Mouse (Mus musculus) liver, adult 2 months (tissue): ENCODE measurements around the gene Rab44. TPM values are rescaled to one million over a fixed set of nuclear protein-coding genes. Genes with fewer than 3 reads are reported as not detected.
A peak's percentile ranks its signal among the peaks of the same experiment; 100 is the strongest.
"Not testable (repeated sequence)": the region's sequence is repeated elsewhere in the genome, so short reads cannot be mapped to it uniquely, and the experiment has no call there.

Source experiments
- DNase-seq: peaks from one replicate; pipeline ENCODE4 v3.0.0-alpha.2; 2011; ENCODE audit warnings: low read depth, low spot score; ENCODE audit errors: extremely low read depth
- H3K27ac ChIP-seq: fragments of 200-500 bp; replicated peaks from 2 replicates; pipeline ENCODE4 v1.5.1; 2012; ENCODE audit warnings: low read depth, mild to moderate bottlenecking, control low read depth, inconsistent platforms, low read length; ENCODE audit not compliant: insufficient read depth
- H3K27me3 ChIP-seq: fragments of 200-500 bp; 2 replicates; pipeline ENCODE4 v1.6.1; 2012; ENCODE audit warnings: mild to moderate bottlenecking, moderate library complexity, low read length, inconsistent platforms; ENCODE audit not compliant: control insufficient read depth, insufficient read depth
- H3K36me3 ChIP-seq: fragments of 200-500 bp; 2 replicates; pipeline ENCODE4 v1.6.1; 2012; ENCODE audit warnings: low read length, inconsistent platforms; ENCODE audit not compliant: control insufficient read depth, insufficient read depth
- H3K4me1 ChIP-seq: fragments of 200-500 bp; 2 replicates; pipeline ENCODE4 v1.6.1; 2011; ENCODE audit warnings: low read length; ENCODE audit not compliant: control insufficient read depth, insufficient read depth
- H3K4me3 ChIP-seq: fragments of 200-500 bp; 2 replicates; pipeline ENCODE4 v1.5.1; 2011; ENCODE audit warnings: low read depth, mild to moderate bottlenecking, control low read depth, low read length, moderate library complexity; ENCODE audit not compliant: insufficient read depth
- H3K79me2 ChIP-seq: fragments of 200-500 bp; 2 replicates; pipeline ENCODE4 v1.6.1; 2012; ENCODE audit warnings: inconsistent platforms, mild to moderate bottlenecking, low read length, moderate library complexity; ENCODE audit not compliant: control insufficient read depth, insufficient read depth
- H3K9ac ChIP-seq: fragments of 200-500 bp; 2 replicates; pipeline ENCODE4 v1.6.1; 2012; ENCODE audit warnings: low read depth, mild to moderate bottlenecking, control low read depth, inconsistent platforms, low read length
- CTCF ChIP-seq: fragments of 200-500 bp; IDR thresholded peaks from 2 replicates; pipeline ENCODE4 v1.5.1; 2011; ENCODE audit warnings: low read depth, low read length, control low read depth
- POLR2A ChIP-seq: fragments of 200-500 bp; IDR thresholded peaks from 2 replicates; pipeline ENCODE4 v1.6.1; 2011; ENCODE audit warnings: low read length, control low read depth; ENCODE audit not compliant: insufficient read depth; ENCODE audit errors: extremely low read depth
- WGBS: fragments of 180-500 bp; shearing (Covaris S2); methylation state at CpG from one replicate; pipeline ENCODE4 v1.1.7; 2018; 5-methylcytosine and 5-hydroxymethylcytosine counted together
- polyA plus RNA-seq: library from polyadenylated mRNA; depleted of rRNA; stranded (reverse); fragments of >200 nt; gene quantifications from 2 replicates; pipeline ENCODE4 v1.2.3, GENCODE M21; 2012
- total RNA-seq: library from RNA; depleted of rRNA; stranded (reverse); fragments of >200 nt; gene quantifications from 2 replicates; pipeline ENCODE4 v1.2.3, GENCODE M21; 2014

The Rab44 gene
- total and polyA plus RNA-seq, 2 experiments = 0.15 TPM; not detected in 1

DNA sequence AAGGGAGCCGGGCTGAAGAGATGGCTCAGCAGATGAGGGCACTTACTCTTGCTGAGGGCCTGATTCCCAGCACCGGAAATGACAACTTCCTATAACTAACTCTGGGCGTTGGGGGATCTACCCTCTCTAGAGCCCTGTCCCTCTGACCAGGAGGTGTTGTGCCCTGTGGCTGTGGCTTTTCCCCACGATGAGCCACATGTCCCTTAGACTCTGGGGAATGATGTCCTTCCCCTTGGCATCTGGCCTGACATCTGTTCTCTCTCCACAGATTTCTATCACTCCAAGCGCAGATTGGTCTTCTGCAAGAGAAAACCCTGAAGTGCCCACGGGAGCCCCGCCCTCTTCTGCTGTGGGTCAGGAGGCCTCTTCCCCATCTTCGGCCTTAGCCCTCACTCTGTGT is 14.9 kb upstream of the Rab44 start:
- TF ChIP-seq CTCF = no peak
- TF ChIP-seq POLR2A = no peak
- H3K27ac ChIP-seq = no peak overlapping the region
- DNase-seq = no peak
- H3K4me3 ChIP-seq = no peak overlapping the region
- no peaks in the 10 kb centered on the region for H3K27me3 ChIP-seq
- peaks cover 5% of the 10 kb centered on the region for H3K4me1 ChIP-seq
- WGBS = 83% methylated on average over 8 of the region's 8 CpGs
- H3K9ac ChIP-seq = no peak overlapping the region
- H3K36me3 ChIP-seq = no peaks in the 10 kb centered on the region
- H3K79me2 ChIP-seq = no peaks in the 10 kb centered on the region; the same call in 1 of the 2 replicates

DNA sequence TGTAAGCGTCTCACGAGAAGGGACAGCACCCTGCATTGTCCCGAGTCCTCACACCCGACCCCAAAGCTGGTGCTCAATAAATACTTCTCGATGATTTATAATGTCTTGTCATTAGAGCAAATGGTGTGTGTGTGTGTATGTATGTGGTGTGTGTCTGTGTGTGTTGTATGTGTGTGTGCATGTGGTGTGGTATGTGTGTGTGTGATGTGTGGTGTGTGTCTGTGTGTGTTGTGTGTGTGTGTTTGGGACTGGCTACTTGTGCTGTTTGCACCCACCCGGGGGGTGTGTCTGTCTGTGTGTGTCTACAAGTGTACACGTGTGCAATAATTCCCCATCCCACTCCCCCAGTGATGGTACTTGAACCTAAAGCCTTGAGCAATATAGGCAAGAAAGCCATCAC is 13.3 kb upstream of the Rab44 start:
- Histone ChIP-seq H3K9ac (no peak overlapping the region), H3K4me1 (peaks cover under 1% of the 10 kb centered on the region; the same call in 1 of the 2 replicates), H3K27ac (no peak overlapping the region), H3K4me3 (no peak overlapping the region), H3K79me2 (no peaks in the 10 kb centered on the region; the same call in 1 of the 2 replicates), H3K27me3 (no peaks in the 10 kb centered on the region), H3K36me3 (no peaks in the 10 kb centered on the region)
- TF ChIP-seq CTCF = no peak
- TF ChIP-seq POLR2A = no peak
- WGBS = 94% methylated on average over 7 of the region's 7 CpGs
- DNase-seq = no peak

DNA sequence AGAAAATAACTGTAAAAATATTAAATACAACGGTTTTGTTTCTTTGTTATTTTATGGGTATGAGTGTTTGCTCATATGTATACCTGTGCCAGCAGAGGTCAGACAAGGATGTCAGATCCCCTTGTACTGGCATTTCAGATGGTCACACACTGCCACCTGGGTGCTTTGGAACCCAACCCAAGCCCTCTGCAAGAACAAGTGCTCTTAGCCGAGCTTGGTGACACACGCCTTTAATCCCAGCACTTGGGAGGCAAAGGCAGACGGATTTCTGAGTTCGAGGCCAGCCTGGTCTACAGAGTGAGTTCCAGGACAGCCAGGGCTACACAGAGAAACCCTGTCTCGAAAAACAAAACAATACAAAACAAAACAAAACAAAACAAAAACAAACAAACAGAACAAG is 3.6 kb upstream of the Rab44 start:
- not testable (repeated sequence) for H3K4me1 ChIP-seq, H3K27ac ChIP-seq, H3K36me3 ChIP-seq, DNase-seq, H3K79me2 ChIP-seq, H3K9ac ChIP-seq, H3K4me3 ChIP-seq, H3K27me3 ChIP-seq
- 90% methylated on average over 6 of the region's 6 CpGs for WGBS

DNA sequence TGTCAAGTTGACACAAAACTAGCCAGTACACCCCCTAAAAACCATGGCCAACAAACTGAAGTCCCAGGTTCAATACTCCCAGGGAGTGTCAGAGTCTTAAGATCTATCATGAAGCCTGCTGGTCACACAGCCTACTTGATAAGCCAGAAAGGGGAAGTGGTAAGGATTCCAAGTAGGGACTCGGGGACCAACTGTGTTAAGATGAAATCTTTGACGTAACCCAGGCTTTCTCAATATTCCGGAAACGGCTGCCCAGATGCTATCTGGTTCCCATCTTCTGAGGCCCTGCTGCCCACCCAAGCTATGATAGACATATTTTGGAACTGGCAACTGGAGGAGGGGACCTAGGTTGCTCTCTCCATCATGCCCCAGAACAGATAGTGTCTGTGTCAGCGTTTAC is 2.6 kb upstream of the Rab44 start:
- Histone ChIP-seq H3K27ac (no peak overlapping the region), H3K9ac (no peak overlapping the region), H3K4me3 (no peak overlapping the region), H3K36me3 (no peaks in the 10 kb centered on the region), H3K79me2 (no peaks in the 10 kb centered on the region), H3K27me3 (no peaks in the 10 kb centered on the region), H3K4me1 (peaks cover 6% of the 10 kb centered on the region; the same call in 1 of the 2 replicates)
- DNase-seq = no peak
- WGBS = 80% methylated on average over 5 of the region's 5 CpGs
- TF ChIP-seq POLR2A (no peak), CTCF (no peak)

DNA sequence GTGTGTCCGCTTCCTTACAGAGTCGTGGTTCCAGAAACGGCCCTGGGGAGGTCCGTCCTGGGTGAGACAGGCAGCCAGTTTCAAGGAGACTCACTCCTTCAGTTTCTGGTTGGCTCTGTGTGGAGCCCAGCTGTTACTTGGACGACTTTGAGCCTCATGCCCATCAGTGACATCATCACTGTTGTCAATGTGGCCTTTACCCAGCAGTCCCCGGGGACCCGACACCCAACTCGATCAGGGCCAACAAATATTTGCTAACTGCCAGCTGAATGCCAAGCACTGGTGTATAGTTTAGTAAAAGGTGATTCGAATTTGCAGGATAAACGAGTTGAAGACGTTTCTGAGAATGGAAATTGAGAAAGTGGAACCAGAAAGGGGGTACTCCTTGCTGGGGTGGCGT is 2.1 kb downstream of the Rab44 start:
- DNase-seq = peak; percentile 89
- Histone ChIP-seq H3K4me1 (peaks cover 6% of the 10 kb centered on the region; the same call in 1 of the 2 replicates), H3K36me3 (no peaks in the 10 kb centered on the region), H3K27ac (no peak overlapping the region), H3K9ac (0 out of 2 replicates have a peak overlapping the region, but pooled peaks have one; percentile 17), H3K27me3 (no peaks in the 10 kb centered on the region), H3K79me2 (no peaks in the 10 kb centered on the region), H3K4me3 (no peak overlapping the region)
- TF ChIP-seq CTCF (no peak), POLR2A (no peak)
- WGBS = 23% methylated on average over 12 of the region's 12 CpGs

DNA sequence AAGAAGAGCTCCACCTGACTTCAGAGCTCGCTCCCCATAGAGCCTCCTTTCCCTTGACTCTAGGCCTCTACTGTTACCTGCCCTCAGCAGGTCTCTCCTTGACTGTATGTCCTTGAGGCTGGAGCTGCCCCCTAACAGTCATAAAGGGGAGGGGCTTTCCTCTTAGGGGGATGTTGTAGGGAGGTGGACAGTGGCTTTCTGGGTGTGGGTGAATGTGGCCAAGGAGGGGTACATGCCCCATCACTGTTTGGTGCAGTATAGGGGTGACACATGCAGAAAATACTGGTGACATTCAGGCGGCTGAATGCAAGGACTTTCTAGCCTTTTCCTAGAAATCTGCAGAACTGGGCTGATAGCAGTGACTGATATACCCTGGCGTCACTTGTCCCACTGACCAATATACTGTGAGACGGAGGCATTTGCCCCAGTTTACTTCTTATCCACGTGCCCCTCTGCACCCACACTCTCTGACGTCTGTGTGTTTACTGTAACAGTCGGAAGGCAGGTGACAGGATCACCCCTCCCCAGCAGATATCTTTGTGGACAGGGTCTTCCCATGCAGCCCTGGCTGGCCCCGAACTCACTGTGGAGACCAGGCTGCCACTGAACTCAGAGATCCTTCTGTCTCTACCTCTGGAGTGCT is 3.2 kb downstream of the Rab44 start:
- H3K27me3 ChIP-seq = no peaks in the 10 kb centered on the region
- H3K36me3 ChIP-seq = no peaks in the 10 kb centered on the region
- no peak overlapping the region for H3K9ac ChIP-seq
- no peak for TF ChIP-seq CTCF
- no peak for TF ChIP-seq POLR2A
- H3K27ac ChIP-seq = no peak overlapping the region
- no peak overlapping the region for H3K4me3 ChIP-seq
- H3K79me2 ChIP-seq = no peaks in the 10 kb centered on the region
- peaks cover 6% of the 10 kb centered on the region; the same call in 1 of the 2 replicates for H3K4me1 ChIP-seq
- no peak for DNase-seq
- 74% methylated on average over 8 of the region's 8 CpGs for WGBS
